Mouse (Mus musculus) yolk sac, embryonic 10.5 days (tissue): ENCODE results near the gene Vmn1r100.
"Not testable (repeated sequence)": the region's sequence is repeated elsewhere in the genome, so short reads cannot be mapped to it uniquely, and the experiment has no call there.

Experiments
- DNase-seq: peaks from one replicate; pipeline ENCODE4 v3.0.0-alpha.2; 2017; ENCODE audit warnings: low spot score

Vmn1r100 gene

GRCm38 (mm10) chr7:20417642-20418041 lies at the start of gene Vmn1r100:
Gene Vmn1r100 (plus strand): TSS chr7:20417942.
- not testable (repeated sequence) for DNase-seq

- DNase-seq = not testable (repeated sequence)
These were observed 42.4 kb upstream of the Vmn1r100 start, which contains the start of gene Gm5728 for GRCm38 (mm10) chr7:20375310-20375709. Gene Gm5728 (minus strand): TSS chr7:20375410.

- not testable (repeated sequence) for DNase-seq
These were observed 24.8 kb downstream of the Vmn1r100 start, which contains the start of gene Vmn1r101 for GRCm38 (mm10) chr7:20442493-20442892. Gene Vmn1r101 (minus strand): TSS chr7:20442593.
